8 mouse cellular contexts compared by ENCODE assay signal in genomic region chr14:31385406-31385805, GRCm38 (mm10). TPM values are rescaled to one million over a fixed set of nuclear protein-coding genes. Genes with fewer than 3 reads are reported as not detected.
DNase-seq lines count a peak whose midpoint lies in the region; ATAC-seq and TF ChIP-seq lines count a peak whose summit lies in the region.

No protein-coding gene starts in this region.

- peaks cover 12% of the 10 kb centered on the region; the same call in 1 of the 2 replicates for H3K79me2 ChIP-seq in liver, adult 2 months (ENCODE audit: control insufficient read depth, insufficient read depth, low read length)
- peaks cover 84% of the 10 kb centered on the region for H3K79me2 ChIP-seq in macrophage (ENCODE audit: inconsistent target)

- H3K27ac ChIP-seq in gastrocnemius, adult 2 months = peak overlapping the region; percentile 96
- H3K27ac ChIP-seq in liver, adult 2 months (replicated peaks; ENCODE audit: insufficient read depth, low read depth, low read length) = peak overlapping the region; percentile 21
- peak overlapping the region; percentile 64 for H3K27ac ChIP-seq in embryonic fibroblast, embryonic 13.5 days (ENCODE audit: insufficient read depth, low read length)
- peak overlapping the region; percentile 52 for H3K27ac ChIP-seq in macrophage
- H3K27ac ChIP-seq in hindbrain, embryonic 11.5 days (ENCODE audit: low read depth, low read length) = no peak overlapping the region
- no peak overlapping the region for H3K27ac ChIP-seq in forebrain, embryonic 14.5 days (ENCODE audit: low read depth, low read length)

- intact Hi-C loops in gastrocnemius, adult 2 months (cut with DNase I) = loop anchor here (1.0 to 5.0 kb wide), 2 partner anchors 18 to 702 kb away; partner anchors contain the start of genes Dph3 and Oxnad1

- H3K4me1 ChIP-seq in liver, adult 2 months (ENCODE audit: control insufficient read depth, insufficient read depth, low read length) = peaks cover 40% of the 10 kb centered on the region
- peaks cover 12% of the 10 kb centered on the region for H3K4me1 ChIP-seq in embryonic fibroblast, embryonic 13.5 days (ENCODE audit: control insufficient read depth, insufficient read depth, low read length)
- H3K4me1 ChIP-seq in hindbrain, embryonic 11.5 days (replicated peaks; ENCODE audit: control insufficient read depth, insufficient read depth, low read length) = peaks cover 2% of the 10 kb centered on the region; the same call in 1 of the 2 replicates
- no peaks in the 10 kb centered on the region for H3K4me1 ChIP-seq in forebrain, embryonic 14.5 days (ENCODE audit: control insufficient read depth, insufficient read depth, low read length)

- no peak overlapping the region for H3K9ac ChIP-seq in liver, adult 2 months (ENCODE audit: low read depth, low read length)
- H3K9ac ChIP-seq in hindbrain, embryonic 11.5 days (ENCODE audit: low read depth, low read length) = no peak overlapping the region
- no peak overlapping the region for H3K9ac ChIP-seq in forebrain, embryonic 14.5 days (ENCODE audit: low read length)

- no peak for DNase-seq in gastrocnemius, adult 2 months
- DNase-seq in gastrocnemius, postnatal 25 days = no peak
- no peak for DNase-seq in liver, adult 2 months (ENCODE audit: extremely low read depth, low read depth, low spot score)
- DNase-seq in liver = no peak
- no peak for DNase-seq in hindbrain, embryonic 11.5 days (ENCODE audit: low spot score)
- no peak for DNase-seq in forebrain, embryonic 14.5 days (ENCODE audit: low spot score)

- WGBS in liver, adult 2 months = 87% methylated on average over 5 of the region's 5 CpGs
- 94% methylated on average over 4 of the region's 5 CpGs for WGBS in macrophage (ENCODE audit: missing documents)
- WGBS in hindbrain, embryonic 11.5 days = 91% methylated on average over 5 of the region's 5 CpGs
- 90% methylated on average over 5 of the region's 5 CpGs for WGBS in forebrain, embryonic 14.5 days

- H3K27me3 ChIP-seq in liver, adult 2 months (ENCODE audit: control insufficient read depth, insufficient read depth, low read length) = no peaks in the 10 kb centered on the region
- no peaks in the 10 kb centered on the region for H3K27me3 ChIP-seq in hindbrain, embryonic 11.5 days (ENCODE audit: control insufficient read depth, insufficient read depth, low read length)
- no peaks in the 10 kb centered on the region for H3K27me3 ChIP-seq in forebrain, embryonic 14.5 days (replicated peaks; ENCODE audit: control insufficient read depth, insufficient read depth, low read length)

- TF ChIP-seq CTCF in gastrocnemius, adult 2 months (IDR thresholded peaks at IDR 0.05) = no peak
- TF ChIP-seq CTCF in liver, adult 2 months (IDR thresholded peaks at IDR 0.05; ENCODE audit: low read depth, low read length) = no peak
- TF ChIP-seq CTCF in embryonic fibroblast, embryonic 13.5 days (IDR thresholded peaks at IDR 0.05; ENCODE audit: borderline replicate concordance, insufficient read depth, low read length) = no peak

- no peaks in the 10 kb centered on the region for H3K9me3 ChIP-seq in hindbrain, embryonic 11.5 days (ENCODE audit: control insufficient read depth, low read length)
- H3K9me3 ChIP-seq in forebrain, embryonic 14.5 days (replicated peaks; ENCODE audit: control insufficient read depth, low read length) = no peaks in the 10 kb centered on the region

- H3K4me3 ChIP-seq in gastrocnemius, adult 2 months = no peak overlapping the region
- no peak overlapping the region for H3K4me3 ChIP-seq in liver, adult 2 months (ENCODE audit: insufficient read depth, low read depth, low read length)
- no peak overlapping the region for H3K4me3 ChIP-seq in embryonic fibroblast, embryonic 13.5 days (ENCODE audit: insufficient read depth, low read length)
- H3K4me3 ChIP-seq in macrophage (ENCODE audit: inconsistent target) = no peak overlapping the region
- no peak overlapping the region for H3K4me3 ChIP-seq in hindbrain, embryonic 11.5 days (ENCODE audit: low read depth, low read length)
- no peak overlapping the region for H3K4me3 ChIP-seq in forebrain, embryonic 14.5 days (ENCODE audit: low read depth, low read length)

- H3K4me2 ChIP-seq in hindbrain, embryonic 11.5 days (replicated peaks; ENCODE audit: low read depth, low read length) = no peak overlapping the region
- no peak overlapping the region for H3K4me2 ChIP-seq in forebrain, embryonic 14.5 days (ENCODE audit: low read length)

- no peak for ATAC-seq in hindbrain, embryonic 11.5 days (ENCODE audit: low FRiP score)
- ATAC-seq in forebrain, embryonic 14.5 days = no peak

- no peak for TF ChIP-seq POLR2A in liver, adult 2 months (IDR thresholded peaks at IDR 0.05; ENCODE audit: extremely low read depth, insufficient read depth, low read length)
- no peak for TF ChIP-seq POLR2A in embryonic fibroblast, embryonic 13.5 days (IDR thresholded peaks at IDR 0.05; ENCODE audit: low read depth, low read length)

- peaks cover 3% of the 10 kb centered on the region; the same call in 1 of the 2 replicates for H3K36me3 ChIP-seq in liver, adult 2 months (ENCODE audit: control insufficient read depth, insufficient read depth, low read length)
- H3K36me3 ChIP-seq in macrophage (ENCODE audit: inconsistent target) = peaks cover 13% of the 10 kb centered on the region; the same call in 1 of the 2 replicates
- H3K36me3 ChIP-seq in hindbrain, embryonic 11.5 days (ENCODE audit: control insufficient read depth, insufficient read depth, low read length) = no peaks in the 10 kb centered on the region
- peaks cover 18% of the 10 kb centered on the region for H3K36me3 ChIP-seq in forebrain, embryonic 14.5 days (ENCODE audit: control insufficient read depth, insufficient read depth, low read length)

RNA-seq across cellular contexts. Expression of gene Capn7, which starts 49.0 kb away (rescaled TPM):
- 10 to 100 TPM; 29.4 to 33.6 TPM for total RNA-seq in gastrocnemius, adult 2 months (2021)
- total RNA-seq in gastrocnemius, postnatal 25 days (2021) = 10 to 100 TPM; 28.4 to 29.3 TPM
- total RNA-seq in liver, adult 2 months (2014; rRNA removed) = 34.8 and 38.1 TPM in 2 replicates
- 6.1 and 6.7 TPM in 2 replicates for polyA plus RNA-seq in liver, adult 2 months (2012; rRNA removed)
- polyA plus RNA-seq in embryonic fibroblast, embryonic 13.5 days (2011; ENCODE audit: insufficient read length, low read depth, missing spikeins) = 38.1 and 46.0 TPM in 2 replicates
- total RNA-seq in macrophage (2018; cell fraction: chromatin; rRNA removed) = 100 to 1,000 TPM in 5 of 26 experiments, 10 to 100 TPM in 21; 59.3 to 111 (median 86.1) TPM
- 10 to 100 TPM; 22.3 to 42.5 (median 29.8) TPM for total RNA-seq in macrophage (2018; cell fraction: cytosol; rRNA removed)
- 10 to 100 TPM; 37.4 to 97.5 (median 56.2) TPM for total RNA-seq in macrophage (2018; cell fraction: nucleus; rRNA removed)
- 31.0 to 52.6 TPM (median 34.4 TPM) in 3 replicates for polyA plus RNA-seq in macrophage (2018)
- 45.2 and 46.3 TPM in 2 replicates for polyA plus RNA-seq in hindbrain, embryonic 11.5 days (2014; fragmentation: Nextera tagmentation; extraction: Ambion mirVana)
- 61.9 and 69.2 TPM in 2 replicates for polyA plus RNA-seq in forebrain, embryonic 14.5 days (2014; fragmentation: Nextera tagmentation; extraction: Ambion mirVana)

RNA-seq across cellular contexts. Expression of gene Sh3bp5, which starts 50.5 kb away (rescaled TPM):
- 10 to 100 TPM; 55.1 to 58.5 TPM for total RNA-seq in gastrocnemius, adult 2 months (2021)
- total RNA-seq in gastrocnemius, postnatal 25 days (2021) = 10 to 100 TPM; 33.9 to 46.8 TPM
- total RNA-seq in liver, adult 2 months (2014; rRNA removed) = 37.1 and 37.7 TPM in 2 replicates
- polyA plus RNA-seq in liver, adult 2 months (2012; rRNA removed) = 22.6 and 26.1 TPM in 2 replicates
- 25.0 and 29.1 TPM in 2 replicates for polyA plus RNA-seq in embryonic fibroblast, embryonic 13.5 days (2011; ENCODE audit: insufficient read length, low read depth, missing spikeins)
- 100 to 1,000 TPM in 16 of 26 experiments, 10 to 100 TPM in 10; 59.6 to 272 (median 117) TPM for total RNA-seq in macrophage (2018; cell fraction: chromatin; rRNA removed)
- total RNA-seq in macrophage (2018; cell fraction: cytosol; rRNA removed) = 100 to 1,000 TPM in 24 of 26 experiments, 10 to 100 TPM in 2; 96.2 to 190 (median 141) TPM
- total RNA-seq in macrophage (2018; cell fraction: nucleus; rRNA removed) = 100 to 1,000 TPM in 18 of 26 experiments, 10 to 100 TPM in 8; 64.7 to 176 (median 139) TPM
- polyA plus RNA-seq in macrophage (2018) = 90.6 to 150 TPM (median 150 TPM) in 3 replicates
- polyA plus RNA-seq in hindbrain, embryonic 11.5 days (2014; fragmentation: Nextera tagmentation; extraction: Ambion mirVana) = 13.6 and 17.3 TPM in 2 replicates
- polyA plus RNA-seq in forebrain, embryonic 14.5 days (2014; fragmentation: Nextera tagmentation; extraction: Ambion mirVana) = 33.9 and 44.8 TPM in 2 replicates

Comparison
In these comparisons a context has a peak if more than half of its experiments do, and no peak if none do; other contexts are left out.
1. H3K27ac ChIP-seq: peak in gastrocnemius, adult 2 months (single experiment), liver, adult 2 months (single experiment), embryonic fibroblast, embryonic 13.5 days (single experiment) and macrophage (single experiment); none in hindbrain, embryonic 11.5 days (single experiment) and forebrain, embryonic 14.5 days (single experiment).